Mouse (Mus musculus) midbrain, embryonic 16.5 days (tissue): ENCODE data around the gene Cldn10. TPM values are rescaled to one million over a fixed set of nuclear protein-coding genes. Genes with fewer than 3 reads are reported as not detected.

Experiments
- ATAC-seq: fragments of 200-750 bp; cut with Nextera tagmentation; 2 replicates; pipeline ENCODE4 v1.8.0; 2017; ENCODE audit warnings: moderate TSS enrichment
- H3K27ac ChIP-seq: fragments of 300-500 bp; sonication (generic); 2 replicates; pipeline ENCODE4 v1.5.1; 2014; ENCODE audit warnings: mild to moderate bottlenecking, low read length, mixed read lengths
- H3K27me3 ChIP-seq: fragments of 300-500 bp; sonication (generic); 2 replicates; pipeline ENCODE4 v1.6.1; 2014; ENCODE audit warnings: low read depth, low read length, mixed read lengths; ENCODE audit not compliant: control insufficient read depth, insufficient read depth
- H3K36me3 ChIP-seq: fragments of 300-500 bp; sonication (generic); 2 replicates; pipeline ENCODE4 v1.6.1; 2014; ENCODE audit warnings: mild to moderate bottlenecking, low read length, moderate library complexity, mixed read lengths; ENCODE audit not compliant: control insufficient read depth, insufficient read depth
- H3K4me1 ChIP-seq: fragments of 300-500 bp; sonication (generic); 2 replicates; pipeline ENCODE4 v1.6.1; 2014; ENCODE audit warnings: mild to moderate bottlenecking, low read length, mixed read lengths; ENCODE audit not compliant: control insufficient read depth, insufficient read depth
- H3K4me2 ChIP-seq: fragments of 300-500 bp; sonication (generic); 2 replicates; pipeline ENCODE4 v1.6.1; 2014; ENCODE audit warnings: mild to moderate bottlenecking, low read length, mixed read lengths
- H3K4me3 ChIP-seq: fragments of 300-500 bp; sonication (generic); 2 replicates; pipeline ENCODE4 v1.5.1; 2014; ENCODE audit warnings: low read depth, mild to moderate bottlenecking, low read length, moderate library complexity, mixed read lengths
- H3K9ac ChIP-seq: fragments of 300-500 bp; sonication (generic); 2 replicates; pipeline ENCODE4 v1.6.1; 2014; ENCODE audit warnings: low read depth, low read length, mixed read lengths
- H3K9me3 ChIP-seq: fragments of 300-500 bp; sonication (generic); replicated peaks from 2 replicates; pipeline ENCODE4 v1.6.1; 2014; ENCODE audit warnings: mild to moderate bottlenecking, low read length, mixed read lengths; ENCODE audit not compliant: control insufficient read depth, poor library complexity, severe bottlenecking
- WGBS: fragments of 180-500 bp; shearing (Covaris S2); extraction: QIAGEN DNeasy Blood & Tissue Kit; methylation state at CpG from one replicate; pipeline ENCODE4 v1.1.7; 2014; 5-methylcytosine and 5-hydroxymethylcytosine counted together
- polyA plus RNA-seq: library from polyadenylated mRNA; unstranded; fragments of >200 nt; fragmentation: Nextera tagmentation; extraction: Ambion mirVana; gene quantifications from 2 replicates; pipeline ENCODE4 v1.2.1, GENCODE M21; 2015

Cldn10 gene
- polyA plus RNA-seq, 1 experiment from 2014 or later: 7.2 TPM

DNA sequence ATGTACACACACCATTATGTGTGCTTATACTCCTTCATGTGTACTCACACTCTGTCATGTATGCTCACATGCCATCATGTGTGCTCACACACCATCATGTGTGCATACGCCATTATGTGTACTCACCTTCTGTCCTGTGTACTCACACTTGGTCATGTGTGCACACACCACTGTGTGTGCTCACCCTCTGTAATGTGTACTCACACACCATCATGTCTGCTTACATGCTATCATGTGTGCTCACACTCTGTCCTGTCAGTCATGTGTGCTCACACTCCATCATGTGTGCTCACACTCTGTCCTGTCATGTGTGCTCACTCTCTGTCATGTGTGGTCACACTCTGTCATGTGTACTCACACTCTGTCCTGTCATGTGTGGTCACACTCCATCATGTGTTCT is 52.3 kb downstream of the Cldn10 start:
- ATAC-seq: no peak
- no peak overlapping the region for H3K27ac ChIP-seq
- no peak overlapping the region for H3K4me2 ChIP-seq
- no peak overlapping the region for H3K4me3 ChIP-seq
- WGBS: 100% methylated on average over 1 of the region's 1 CpGs
- H3K9me3 ChIP-seq: no peaks in the 10 kb centered on the region
- H3K36me3 ChIP-seq: no peaks in the 10 kb centered on the region
- H3K27me3 ChIP-seq: no peaks in the 10 kb centered on the region
- H3K9ac ChIP-seq: no peak overlapping the region
- H3K4me1 ChIP-seq: no peaks in the 10 kb centered on the region

DNA sequence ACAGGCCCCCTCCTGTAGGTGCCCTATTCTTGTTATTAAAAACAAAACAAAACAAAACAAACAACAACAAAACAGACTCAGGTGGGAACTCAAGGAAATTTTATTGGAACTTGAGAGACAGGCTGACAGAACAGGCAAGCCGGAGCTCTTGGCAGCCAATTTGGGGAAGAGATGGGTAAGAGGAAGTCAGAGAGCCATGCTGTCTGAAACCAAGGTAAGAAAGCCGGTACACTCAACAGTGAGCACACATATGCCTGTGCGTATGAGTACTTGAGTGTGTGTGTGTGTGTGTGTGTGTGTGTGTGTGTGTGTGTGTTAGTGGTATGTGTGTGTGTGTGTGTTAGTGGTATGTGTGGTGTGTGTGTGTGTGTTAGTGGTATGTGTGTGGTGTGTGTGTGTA is 54.6 kb downstream of the Cldn10 start:
- 97% methylated on average over 3 of the region's 3 CpGs for WGBS
- Histone ChIP-seq H3K4me1 (no peaks in the 10 kb centered on the region), H3K9me3 (no peaks in the 10 kb centered on the region), H3K4me2 (no peak overlapping the region), H3K36me3 (no peaks in the 10 kb centered on the region), H3K9ac (no peak overlapping the region), H3K27me3 (no peaks in the 10 kb centered on the region), H3K27ac (no peak overlapping the region), H3K4me3 (no peak overlapping the region)
- no peak for ATAC-seq

DNA sequence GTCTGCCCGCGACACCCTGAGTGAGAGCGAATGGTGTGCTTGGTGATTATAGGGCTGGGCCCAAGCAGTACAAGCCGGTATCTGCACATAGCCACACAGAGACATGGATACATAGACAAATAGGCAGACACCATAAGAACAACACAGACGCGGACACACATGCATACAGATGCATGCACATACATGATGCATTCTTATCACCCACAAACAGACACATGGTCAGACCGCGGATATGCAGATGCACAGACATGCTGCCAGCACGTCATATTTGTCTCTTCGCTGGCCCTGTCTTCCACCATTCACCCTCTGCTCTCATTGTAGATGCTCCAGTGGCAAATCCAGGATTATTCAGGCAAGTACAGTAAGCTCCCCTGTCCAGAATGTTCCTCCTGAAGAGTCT is 59.1 kb downstream of the Cldn10 start:
- no peaks in the 10 kb centered on the region for H3K27me3 ChIP-seq
- no peak for ATAC-seq
- WGBS: 95% methylated on average over 10 of the region's 10 CpGs

DNA sequence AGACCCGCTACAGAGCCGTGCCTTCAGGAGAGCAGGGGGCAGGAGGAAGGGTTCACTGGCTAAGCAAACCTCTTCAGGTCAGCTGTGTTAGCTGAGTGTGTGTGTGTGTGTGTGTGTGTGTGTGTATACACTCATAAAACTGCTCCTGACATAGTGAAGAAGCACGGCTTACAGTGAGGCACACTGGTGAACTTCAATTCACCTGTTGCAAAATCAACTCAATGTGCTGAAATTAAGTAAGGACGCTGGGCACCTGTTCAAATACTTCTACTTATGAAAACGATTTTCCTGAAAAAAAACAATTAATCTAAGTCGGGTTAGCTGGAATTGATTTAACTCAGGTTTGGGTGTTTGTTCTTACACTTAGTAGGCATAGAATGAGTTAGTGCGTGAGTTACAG is 60.5 kb downstream of the Cldn10 start:
- Histone ChIP-seq H3K9me3 (no peaks in the 10 kb centered on the region), H3K4me1 (no peaks in the 10 kb centered on the region), H3K4me2 (no peak overlapping the region), H3K9ac (no peak overlapping the region), H3K36me3 (no peaks in the 10 kb centered on the region), H3K27me3 (peaks cover 1% of the 10 kb centered on the region), H3K27ac (no peak overlapping the region), H3K4me3 (no peak overlapping the region)
- WGBS: 85% methylated on average over 7 of the region's 7 CpGs
- ATAC-seq: no peak

More for the DNA sequence above, 59.1 kb downstream of the Cldn10 start:
- Histone ChIP-seq H3K4me3 (no peak overlapping the region), H3K27ac (no peak overlapping the region), H3K36me3 (no peaks in the 10 kb centered on the region), H3K4me2 (no peak overlapping the region), H3K4me1 (no peaks in the 10 kb centered on the region), H3K9me3 (no peaks in the 10 kb centered on the region), H3K9ac (no peak overlapping the region)

DNA sequence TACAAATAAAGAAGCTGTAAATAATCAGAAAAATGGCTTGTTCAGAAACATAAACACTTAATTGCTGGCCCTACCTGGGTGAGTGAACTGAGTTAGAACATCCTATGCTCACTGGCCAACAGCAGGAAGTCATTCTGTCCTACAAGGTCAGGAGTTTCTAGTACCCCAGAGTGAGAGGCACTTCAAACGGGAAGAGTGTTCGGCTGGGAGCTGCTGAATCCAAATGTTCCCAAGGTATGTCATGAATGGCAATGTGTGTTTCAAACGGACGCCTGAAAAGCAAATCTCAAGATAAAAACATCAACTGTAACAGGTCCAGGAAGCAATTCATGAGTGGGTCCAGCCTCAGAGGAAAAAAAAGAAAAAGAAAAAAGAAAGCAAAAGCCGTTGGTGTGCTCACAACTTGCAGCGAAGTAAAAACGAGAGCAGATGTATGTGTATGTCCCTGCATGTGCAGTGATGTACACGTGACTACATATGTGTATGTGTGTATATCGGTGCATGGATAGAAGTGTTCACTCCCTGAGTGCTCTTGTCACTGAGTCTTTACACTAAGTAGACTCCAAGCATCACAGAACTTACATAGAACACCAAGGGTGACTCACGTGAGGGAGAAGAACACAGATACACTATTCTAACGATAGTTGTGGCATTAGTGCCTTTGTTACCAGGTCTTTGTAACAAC is 62.4 kb downstream of the Cldn10 start:
- WGBS: 84% methylated on average over 11 of the region's 11 CpGs
- H3K4me3 ChIP-seq: no peak overlapping the region
- H3K36me3 ChIP-seq: no peaks in the 10 kb centered on the region
- H3K4me2 ChIP-seq: no peak overlapping the region
- H3K27me3 ChIP-seq: peaks cover 10% of the 10 kb centered on the region
- ATAC-seq: no peak
- no peaks in the 10 kb centered on the region for H3K9me3 ChIP-seq
- no peak overlapping the region for H3K9ac ChIP-seq
- peaks cover 6% of the 10 kb centered on the region; the same call in 1 of the 2 replicates for H3K4me1 ChIP-seq
- no peak overlapping the region for H3K27ac ChIP-seq

DNA sequence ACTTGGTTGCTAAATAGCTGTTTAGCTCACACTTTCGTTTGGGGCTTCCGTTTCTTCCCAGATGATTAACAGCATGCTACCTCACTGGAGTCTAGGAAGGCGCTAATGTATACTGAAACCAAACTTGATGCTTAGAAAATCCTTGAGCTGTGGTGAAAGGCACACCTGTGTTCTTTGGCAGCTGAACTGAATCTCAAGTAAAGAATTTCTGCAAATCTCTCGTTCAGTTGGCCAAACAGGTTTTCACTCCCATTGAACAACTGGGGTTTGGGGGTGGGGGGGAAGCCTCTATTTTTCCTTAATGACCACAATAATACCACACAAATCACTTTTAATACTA is 63.0 kb downstream of the Cldn10 start:
- no peak for ATAC-seq
- no peak overlapping the region for H3K9ac ChIP-seq
- WGBS: 65% methylated on average over 4 of the region's 4 CpGs
- H3K4me3 ChIP-seq: no peak overlapping the region
- H3K36me3 ChIP-seq: no peaks in the 10 kb centered on the region
- no peak overlapping the region for H3K4me2 ChIP-seq
- H3K9me3 ChIP-seq: no peaks in the 10 kb centered on the region
- H3K4me1 ChIP-seq: peaks cover 10% of the 10 kb centered on the region
- peaks cover 10% of the 10 kb centered on the region for H3K27me3 ChIP-seq
- H3K27ac ChIP-seq: no peak overlapping the region

DNA sequence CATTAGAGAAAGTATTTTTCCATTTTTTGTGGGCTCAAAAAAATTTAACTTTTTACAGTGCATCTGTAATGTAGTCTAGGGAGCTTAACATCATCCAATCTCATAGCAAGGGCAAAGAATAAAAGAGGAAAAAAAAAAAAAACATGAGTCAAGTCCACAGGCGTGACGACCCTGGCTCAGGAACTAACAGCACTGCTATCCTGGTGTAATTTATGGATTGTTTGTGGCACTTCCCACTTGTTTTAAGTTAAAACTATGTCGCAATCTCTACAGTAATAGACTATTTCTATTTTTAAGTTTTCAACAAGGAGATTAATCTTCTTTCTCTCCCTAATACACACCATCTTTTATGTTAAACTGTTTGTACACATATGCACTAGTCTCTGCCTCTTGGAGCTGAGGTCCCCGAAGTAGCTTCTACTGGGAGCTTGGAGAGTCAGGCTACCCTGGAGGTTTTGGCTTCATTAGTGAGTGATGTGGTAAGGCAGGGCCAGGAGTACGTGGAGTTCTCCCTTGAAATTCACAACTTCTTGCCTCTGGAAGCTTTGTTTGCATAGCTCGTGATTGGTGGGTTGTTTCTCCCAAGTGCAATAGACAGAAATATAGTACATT is 63.9 kb downstream of the Cldn10 start:
- 80% methylated on average over 6 of the region's 6 CpGs for WGBS
- Histone ChIP-seq H3K4me1 (peaks cover 10% of the 10 kb centered on the region), H3K9me3 (no peaks in the 10 kb centered on the region), H3K27ac (no peak overlapping the region), H3K36me3 (no peaks in the 10 kb centered on the region), H3K4me3 (no peak overlapping the region), H3K4me2 (no peak overlapping the region), H3K9ac (no peak overlapping the region), H3K27me3 (peaks cover 16% of the 10 kb centered on the region)
- no peak for ATAC-seq

DNA sequence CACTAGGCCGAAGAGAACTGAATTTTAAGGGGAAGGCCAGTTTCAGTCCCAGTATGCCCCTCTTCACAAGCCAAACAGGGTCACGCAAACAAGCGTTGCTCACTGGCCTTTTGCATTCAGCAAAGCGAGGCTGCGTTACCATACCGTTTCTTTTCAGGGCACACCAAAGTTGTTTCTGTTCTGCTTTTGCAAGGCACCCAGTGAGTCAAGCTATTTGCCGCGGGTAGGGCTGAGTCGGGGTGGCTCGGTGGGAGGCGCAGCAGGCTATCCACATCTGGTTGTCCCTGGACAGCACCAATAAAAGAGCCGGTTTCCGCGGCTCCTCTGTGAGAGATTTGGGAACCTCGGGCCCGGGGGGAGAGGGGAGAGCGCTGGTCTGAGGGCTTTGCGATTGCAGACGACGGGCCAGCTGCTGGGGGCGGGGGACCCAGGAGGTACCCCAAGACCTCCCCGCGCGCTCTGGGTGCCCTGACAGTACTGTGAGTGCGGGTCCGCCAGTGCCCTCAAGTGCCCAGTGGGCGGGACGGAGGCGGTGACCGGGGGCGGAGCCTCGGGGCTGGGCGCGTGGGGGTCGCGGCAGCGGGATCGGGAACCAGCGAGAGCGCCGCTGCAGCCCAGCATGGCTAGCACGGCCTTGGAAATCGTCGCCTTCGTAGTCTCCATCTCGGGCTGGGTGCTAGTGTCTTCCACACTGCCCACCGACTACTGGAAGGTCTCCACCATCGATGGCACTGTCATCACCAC is 66.8 kb downstream of the Cldn10 start:
- Histone ChIP-seq H3K27me3 (peaks cover 19% of the 10 kb centered on the region), H3K4me2 (peak overlapping the region; percentile 97), H3K9ac (peak overlapping the region; percentile 63), H3K4me1 (peaks cover 10% of the 10 kb centered on the region), H3K4me3 (peak overlapping the region; percentile 54), H3K36me3 (no peaks in the 10 kb centered on the region), H3K27ac (no peak overlapping the region), H3K9me3 (no peaks in the 10 kb centered on the region)
- ATAC-seq: peak; percentile 88
- WGBS: 2% methylated on average over 43 of the region's 48 CpGs
